Mouse (Mus musculus) gastrocnemius, adult 18-20 months (tissue): ENCODE measurements at regions not wholly inside any gene's neighbourhood (a gene's known extent, or its start where the extent isn't known, plus 50 kb on each side); places are given as distances from the start of the nearest gene placed in this dataset.

Source experiments
- DNase-seq: peaks from one replicate; pipeline ENCODE4 v3.0.0; 2021; ENCODE audit warnings: low spot score

DNA sequence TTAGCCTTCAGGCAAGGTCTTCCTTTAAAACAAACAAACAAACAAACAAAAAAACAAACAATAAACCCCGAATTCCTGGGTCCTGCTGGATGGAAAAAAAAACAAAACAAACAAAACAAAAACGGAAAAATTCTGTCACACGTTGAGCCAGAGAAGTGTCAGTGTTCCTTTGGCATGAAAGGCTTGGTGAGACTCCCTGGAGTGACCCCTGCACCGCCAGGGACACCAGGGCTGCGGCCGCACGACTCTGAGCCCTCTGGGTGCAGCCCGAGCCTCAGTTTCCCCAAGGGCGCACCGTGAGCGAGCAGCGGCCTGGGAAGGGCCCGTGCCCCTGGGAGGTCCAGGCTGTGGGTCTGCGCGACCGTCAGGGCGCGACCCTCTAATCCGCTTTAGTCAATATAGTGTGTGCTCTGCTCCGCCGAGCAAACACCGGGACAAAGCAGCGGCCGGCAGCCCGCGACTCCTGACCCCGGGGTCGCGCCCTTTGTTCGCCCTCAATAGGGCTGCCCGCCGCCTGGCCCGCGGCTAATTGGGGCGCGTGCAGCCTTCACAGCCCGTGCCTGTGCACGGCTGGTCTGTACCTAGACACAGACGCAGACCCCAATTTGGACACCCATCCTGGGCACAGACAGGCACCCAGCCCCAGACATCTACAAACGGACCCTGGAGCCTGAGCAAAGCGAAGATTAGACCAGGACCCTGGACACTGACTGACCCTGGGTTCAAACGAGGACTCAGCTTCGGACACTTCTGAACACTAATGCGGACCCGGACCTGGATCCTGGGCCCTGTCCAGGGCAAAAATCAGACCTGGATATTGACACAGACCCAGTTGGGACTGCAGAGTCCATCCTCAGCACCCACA, 74.0 kb upstream of the Ppara start:
- DNase-seq = no peak

DNA sequence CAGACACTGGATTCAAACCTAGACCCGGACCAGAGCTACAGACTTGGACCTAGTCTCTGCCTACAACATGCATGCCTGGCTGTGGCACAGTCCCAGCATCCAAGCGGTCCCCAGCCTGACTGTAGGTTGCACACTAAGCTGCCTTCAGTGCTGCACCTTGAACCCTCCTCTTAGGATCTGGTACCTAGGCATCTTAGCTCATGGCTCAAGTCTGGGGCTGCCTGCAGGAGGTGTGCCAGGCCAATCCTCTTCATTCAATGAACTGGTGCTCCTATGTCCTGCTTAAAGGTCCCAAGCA, 73.4 kb upstream of the Ppara start:
- DNase-seq = no peak

DNA sequence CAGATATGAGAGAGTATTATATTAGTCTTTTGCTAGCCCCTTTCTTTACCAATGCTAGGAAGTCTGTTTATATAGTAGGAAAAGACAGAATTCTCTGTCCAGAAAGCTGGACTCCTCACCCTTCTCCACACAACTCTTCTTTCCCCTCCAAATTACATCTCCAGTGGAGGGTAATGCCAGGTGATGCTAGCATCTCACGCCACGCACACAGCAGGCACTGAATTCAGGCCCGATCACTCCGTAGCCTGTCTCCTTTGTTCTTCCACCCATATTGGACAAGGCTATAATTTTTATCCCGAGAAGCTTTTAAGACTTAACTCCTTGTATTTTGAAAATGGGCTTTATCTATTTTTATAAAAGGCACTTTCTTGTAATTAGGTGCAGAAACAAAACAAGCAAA, 73.0 kb upstream of the Ppara start:
- DNase-seq = no peak

DNA sequence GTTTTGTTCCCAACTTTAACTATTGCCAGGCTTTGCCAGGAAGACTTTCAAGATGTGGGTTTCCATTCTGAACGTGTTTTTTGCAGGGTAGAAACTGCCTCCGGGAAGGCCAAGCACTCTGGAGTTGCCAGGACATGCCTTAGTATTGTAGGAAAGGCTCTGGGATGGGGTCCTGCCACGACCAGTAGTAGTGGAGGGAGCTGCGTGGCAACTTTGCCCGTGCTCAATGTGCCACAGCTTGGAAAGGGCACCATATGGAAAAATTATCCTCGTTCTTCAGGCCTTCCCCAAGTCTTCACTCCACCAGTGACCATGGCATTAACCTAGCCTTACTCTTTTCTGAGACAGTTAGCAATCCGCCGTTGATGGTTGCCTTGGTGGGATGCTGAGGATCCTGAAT, 72.5 kb upstream of the Ppara start:
- DNase-seq = no peak

DNA sequence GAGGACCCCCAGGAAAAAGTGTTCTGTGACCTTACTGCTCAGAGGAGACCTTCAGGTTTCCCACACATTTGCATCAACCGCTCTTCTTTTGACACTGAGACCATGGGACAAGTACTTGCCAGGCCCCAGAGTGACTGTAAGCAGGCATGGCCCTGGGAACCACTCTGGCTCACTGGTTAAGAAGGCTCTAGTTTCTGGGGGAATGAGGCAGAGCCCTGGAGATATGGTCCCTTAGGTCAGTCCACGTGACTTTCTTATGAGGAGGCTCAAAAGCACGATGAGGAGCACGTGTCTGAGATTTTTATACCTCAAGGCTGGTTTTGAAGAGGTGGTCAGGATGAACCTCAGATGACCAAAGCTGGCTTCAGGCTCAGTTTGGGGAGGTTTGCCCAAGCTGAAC, 72.1 kb upstream of the Ppara start:
- no peak for DNase-seq

DNA sequence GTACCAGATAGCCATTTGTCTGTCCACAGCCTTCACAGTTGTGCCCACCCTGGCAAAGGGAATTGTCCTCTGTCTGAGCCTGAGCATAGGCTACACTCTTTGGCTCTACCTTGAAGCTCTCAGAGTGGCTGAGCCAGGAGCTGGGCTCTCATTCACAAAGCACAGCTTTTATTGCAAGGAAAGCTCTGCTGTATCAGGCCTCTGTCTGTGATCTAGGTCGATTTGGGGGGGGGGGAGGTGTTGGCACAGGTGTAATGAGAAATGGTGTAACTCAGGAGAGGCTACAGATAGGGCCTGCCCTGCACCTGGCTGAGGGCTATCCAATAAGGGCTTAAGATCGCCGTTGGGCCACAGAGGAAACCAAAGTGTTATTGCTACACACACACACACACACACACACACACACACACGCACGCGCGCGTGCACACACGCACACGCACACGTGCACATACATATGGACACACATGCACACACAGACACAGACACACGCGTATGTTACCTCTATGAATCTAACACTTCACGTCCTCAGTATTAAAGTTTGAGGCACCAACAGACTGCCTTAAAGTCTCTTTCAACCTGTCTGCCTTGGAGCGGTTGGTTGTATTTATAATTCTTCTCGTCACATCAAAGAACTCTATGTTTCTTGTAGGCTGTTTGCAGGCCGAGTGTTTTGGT, 70.9 kb upstream of the Ppara start:
- DNase-seq = no peak

DNA sequence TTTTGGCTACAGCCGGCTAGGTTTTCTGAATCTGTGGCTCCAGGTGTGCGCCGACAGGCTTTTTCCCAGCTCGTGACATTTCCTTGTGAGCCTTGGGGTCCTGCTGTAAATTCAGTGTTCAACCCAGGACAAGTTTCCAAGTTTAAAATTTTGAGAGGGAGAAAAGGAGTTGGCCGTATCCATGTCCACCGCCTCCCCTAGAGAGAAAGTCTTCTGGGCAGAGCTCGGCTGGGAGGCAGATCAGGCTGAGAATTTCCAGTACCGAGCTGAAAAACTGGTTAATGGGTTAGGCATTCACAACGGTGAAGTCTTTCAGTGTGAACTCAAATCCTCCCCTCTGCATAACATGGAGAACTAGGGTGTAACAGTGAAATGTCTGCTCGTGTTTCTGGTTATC, 70.4 kb upstream of the Ppara start:
- DNase-seq = no peak

DNA sequence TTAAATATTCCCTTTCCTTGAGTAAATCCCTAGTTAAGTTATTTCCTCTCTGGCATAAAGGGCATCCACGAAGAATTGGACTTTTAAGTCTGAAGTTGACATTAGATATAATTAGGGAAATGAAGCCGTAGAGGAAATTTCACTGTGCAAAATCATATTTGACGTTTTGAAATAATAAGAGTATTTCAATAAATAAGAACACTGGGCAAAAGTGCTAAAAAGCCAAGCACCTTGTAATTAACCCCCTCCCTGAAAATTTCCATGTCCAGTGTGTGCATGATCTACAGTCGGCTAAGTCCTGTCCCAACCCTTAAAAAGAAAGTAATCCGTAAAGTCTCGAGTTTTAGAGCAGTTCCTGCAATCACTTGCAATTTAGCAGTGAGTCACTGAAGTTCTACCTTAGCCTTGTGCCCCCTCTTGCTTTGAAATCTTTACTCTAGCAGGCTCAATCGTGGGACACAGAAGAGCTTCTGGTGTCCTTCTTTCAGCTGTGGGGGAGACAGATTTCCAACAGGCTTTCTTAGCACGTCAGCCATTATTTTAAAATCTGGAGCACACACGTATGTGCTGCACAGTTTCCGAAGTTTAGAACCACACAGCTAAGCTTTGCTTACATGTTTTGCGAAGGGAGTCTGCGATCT, 69.5 kb upstream of the Ppara start:
- no peak for DNase-seq

DNA sequence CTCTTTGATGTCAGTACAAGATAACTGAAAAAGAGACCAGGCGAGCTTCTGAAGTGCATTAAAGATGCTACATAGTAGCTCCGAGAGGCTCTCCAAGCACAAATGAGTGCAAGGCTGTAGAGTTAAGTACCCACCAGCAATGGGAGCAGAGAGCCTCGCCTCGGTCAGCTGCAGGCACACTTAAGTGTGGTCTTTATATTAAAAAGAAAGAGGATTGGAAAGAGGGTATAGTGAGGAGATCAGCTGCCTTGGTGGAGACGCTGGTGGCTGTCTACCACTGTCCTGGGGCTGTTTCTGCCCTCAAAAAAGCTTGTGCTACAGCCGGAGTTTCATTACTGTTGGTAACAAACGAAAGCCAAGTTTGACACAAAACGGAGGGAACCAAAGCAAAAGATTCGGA, 68.3 kb upstream of the Ppara start:
- DNase-seq = no peak

DNA sequence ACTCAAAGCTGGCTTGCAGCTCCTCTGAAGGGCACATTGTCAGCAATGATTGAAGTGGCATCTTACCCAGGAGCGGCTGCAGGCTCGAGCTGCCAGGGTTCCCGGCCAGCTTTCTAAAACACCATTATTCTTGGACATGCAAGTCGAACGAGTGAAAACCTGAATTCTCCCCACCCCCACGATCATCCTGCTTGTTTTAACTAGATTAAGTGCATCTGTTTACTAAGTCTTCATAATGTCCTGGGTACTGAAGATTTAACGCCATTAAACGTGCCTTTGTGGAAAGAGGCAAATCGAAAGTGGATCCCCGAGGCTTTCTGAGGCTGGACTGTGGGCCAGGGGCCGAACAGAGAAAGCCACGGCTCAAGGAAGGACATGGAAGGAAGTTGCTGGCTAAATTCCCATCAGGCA, 67.4 kb upstream of the Ppara start:
- DNase-seq = no peak

DNA sequence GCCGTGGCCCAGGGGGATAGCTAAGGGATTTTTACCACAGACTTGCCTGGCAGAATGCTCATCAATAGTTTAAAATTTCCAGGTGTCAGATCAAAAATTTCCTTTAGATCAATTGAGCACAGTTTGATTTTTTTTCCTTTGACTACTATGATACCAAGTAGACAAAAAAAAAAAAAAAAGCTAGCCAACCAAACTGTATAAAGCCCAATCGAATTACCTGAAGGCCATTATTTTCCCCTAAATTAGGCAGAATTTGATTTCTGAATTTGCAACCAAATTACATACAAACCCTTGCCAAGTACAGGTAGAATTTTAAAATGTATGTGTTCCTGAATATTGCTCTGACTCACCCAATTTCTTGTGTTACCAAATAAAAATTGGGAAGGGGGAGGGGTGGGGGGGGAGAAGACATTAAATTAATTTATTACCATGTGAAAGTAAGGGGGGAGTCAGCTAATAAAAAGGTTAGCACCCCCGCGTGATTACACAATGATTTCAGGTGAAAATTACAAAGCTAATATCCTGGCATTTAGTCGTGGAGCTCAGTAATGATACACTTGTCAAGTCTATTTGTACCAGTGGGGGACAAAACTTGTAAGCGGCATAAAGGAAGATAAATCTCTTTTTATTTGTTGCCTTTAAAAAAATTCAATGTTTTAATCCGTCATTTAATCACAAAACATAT, 66.7 kb upstream of the Ppara start:
- DNase-seq = no peak

DNA sequence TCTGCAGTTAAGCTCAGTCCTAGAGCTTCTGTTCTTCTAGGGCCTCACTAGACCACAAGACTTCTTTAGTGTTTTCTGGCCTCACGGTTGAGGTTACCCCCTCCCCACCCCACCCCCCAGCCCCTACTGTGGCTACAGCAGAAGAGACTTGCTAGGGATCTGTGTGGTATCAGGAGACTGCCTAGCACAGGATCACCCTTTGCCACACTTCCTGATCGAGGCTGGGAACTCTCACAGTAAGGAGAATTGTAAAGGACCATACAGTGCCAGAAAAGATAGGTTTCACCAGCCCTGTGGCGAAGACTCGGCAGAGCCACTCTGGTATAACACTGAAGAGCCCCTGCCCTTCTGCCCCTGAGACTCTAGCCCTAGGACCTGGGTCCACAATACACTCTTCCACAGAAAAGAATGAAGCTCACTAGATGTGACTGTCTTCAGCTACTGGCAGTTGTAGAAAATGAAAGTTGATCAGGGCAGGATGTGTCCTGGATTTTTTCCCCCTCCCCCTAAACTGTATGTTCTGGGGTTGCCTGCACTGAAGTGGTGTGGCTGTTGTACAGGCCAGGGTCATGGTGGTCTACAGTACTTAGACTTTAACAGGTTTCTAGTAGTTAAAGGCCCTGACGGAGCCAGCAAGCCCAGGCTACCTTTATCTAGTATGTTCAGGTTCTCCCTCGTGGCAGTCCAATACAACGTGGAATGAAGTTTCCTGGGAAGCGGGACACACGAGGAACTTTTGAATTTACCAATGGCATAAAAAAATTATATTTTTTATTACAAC, 65.7 kb upstream of the Ppara start:
- no peak for DNase-seq

DNA sequence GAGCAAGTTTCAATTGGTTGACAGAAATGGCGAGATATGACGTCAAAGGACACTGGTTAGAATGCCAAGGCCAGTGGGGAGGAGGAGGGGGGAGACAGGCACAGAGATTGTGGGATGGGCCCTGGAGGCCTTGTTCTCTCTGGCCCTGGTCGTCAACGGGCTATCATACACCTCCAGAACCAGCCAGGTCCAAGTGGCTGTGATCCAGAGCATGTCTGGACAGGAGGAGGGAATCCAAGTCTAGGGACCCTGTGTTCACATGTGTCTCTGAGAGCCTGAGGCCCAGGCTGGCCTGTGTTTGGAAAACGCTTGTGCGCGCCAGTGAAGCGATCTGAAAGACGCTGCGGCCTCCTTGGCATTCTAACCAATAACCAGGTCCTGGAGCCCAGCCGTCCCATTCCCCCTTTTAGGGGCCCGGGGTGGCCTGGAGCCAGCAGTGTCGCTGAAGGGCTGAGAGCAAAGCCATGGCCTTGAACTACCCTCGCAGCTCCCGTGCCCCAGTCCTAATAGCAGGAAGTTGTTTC, 65.1 kb upstream of the Ppara start:
- DNase-seq = peak; percentile 91

DNA sequence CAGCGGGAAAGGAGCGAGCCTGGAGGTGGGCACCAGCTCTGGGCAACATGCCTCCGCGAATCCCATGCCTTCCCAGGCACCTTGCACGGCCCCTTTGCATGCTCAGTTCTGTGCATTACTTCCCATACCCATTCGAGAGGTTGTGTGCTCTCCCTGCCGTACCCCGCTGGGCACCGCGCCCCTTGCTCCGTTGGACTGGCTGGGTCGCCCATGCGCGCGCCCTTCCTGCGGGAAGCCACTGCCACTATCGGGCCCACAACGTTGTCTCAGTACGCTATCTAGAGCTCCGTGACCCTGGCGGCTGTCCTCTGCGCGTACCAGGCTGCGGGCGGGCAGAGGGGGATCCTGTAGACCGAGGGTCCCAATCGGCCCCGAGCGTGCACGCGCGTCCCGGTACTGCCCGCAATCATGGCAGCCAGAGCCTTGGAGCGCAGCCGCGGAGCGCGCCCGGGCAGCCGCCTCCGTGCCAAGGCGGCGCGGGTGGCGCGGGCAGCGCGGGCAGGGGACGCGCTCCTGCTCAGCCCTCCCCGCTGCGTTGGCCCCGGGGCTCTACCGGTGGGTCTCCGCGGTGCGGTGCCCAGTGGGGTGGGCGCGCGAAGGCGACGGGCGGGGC, 64.5 kb upstream of the Ppara start:
- peak; percentile 61 for DNase-seq

DNA sequence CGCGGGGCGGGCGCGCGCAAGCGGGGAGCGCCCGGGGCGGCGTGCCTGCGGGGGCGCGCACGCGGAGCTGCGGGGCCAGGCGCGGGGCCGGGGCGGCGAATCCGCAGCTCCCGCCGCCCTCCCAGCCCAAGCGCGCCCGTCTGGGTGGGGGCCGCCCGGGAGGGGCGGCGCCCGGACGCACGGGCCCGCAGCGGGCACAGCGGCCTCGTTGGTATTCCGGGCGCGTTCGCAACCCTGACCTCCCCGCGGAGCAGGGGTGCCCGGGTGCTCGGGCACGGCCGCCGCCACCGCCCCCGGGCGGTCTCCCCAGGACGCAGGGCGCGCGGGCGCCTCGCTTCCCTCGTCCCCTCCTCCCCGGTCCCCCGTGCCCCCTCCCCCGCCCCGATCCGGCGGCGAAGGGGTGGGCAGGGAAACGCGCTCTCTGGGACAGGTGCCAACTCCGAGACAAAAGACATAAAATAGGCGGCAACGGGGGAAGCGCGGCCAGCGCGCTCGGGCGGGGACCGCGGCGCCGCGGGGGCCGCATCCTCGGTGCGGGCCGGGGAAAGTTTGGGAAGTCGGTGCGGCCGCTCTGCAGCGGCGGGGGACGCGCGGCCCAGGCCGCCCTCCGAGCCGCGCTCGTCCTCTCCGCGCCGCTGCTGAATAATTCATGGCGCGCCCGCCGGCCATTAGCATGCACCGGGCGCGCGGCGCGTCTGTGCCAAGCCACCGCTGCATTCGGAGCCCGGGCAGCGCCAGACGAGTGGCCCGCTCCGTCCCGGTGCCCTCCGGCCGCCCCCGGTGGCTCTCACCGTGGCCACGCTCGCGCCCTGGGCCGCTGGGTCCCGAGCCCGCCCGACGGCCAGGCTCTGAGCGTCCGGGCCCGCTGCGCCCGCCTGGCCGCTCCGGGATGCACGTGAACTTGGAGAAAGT, 63.7 kb upstream of the Ppara start:
- DNase-seq = peak; percentile 89

DNA sequence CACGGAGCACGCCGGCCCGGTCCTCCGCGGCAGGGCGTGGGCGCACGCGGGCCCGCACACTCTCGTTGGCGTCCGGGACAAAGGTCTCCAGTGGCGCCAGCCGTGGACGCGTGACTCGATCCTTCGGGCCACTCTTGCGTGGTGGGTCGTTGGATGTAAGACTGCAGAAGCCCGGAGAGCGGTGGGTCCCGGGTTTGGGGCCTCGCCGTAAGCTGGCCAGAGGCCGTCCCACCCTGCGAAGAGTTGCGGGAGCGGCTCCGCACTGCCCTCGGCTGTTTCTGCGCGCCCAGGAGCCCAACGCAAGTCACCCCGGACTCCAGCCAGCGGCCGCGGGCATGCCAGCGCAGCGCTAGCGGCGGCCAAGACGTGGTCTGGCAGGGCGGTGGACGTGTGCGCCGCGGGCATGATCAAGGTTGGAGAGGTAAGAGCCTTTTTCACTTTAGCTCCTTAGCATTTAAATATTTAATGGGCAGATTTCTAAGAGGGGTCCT, 63.0 kb upstream of the Ppara start:
- no peak for DNase-seq

DNA sequence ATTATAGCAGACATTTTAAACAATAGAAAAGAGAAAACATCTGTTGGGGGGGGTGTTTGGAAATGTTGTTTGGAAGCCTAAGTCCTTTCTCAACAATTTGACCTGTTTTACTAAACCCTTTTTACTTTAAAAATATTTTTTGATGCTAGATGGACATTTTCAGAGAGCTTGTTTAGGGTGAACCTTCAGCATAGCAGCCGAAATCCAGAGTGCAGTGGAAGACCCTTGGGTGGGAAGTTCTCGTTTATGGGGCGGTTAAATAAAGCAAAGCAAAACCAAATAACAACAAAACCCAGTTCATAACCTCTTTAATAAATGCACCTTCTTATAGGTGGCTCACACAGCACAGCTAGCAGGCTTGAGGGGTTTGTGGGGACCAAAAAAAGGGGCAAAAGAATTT, 62.4 kb upstream of the Ppara start:
- DNase-seq = no peak

DNA sequence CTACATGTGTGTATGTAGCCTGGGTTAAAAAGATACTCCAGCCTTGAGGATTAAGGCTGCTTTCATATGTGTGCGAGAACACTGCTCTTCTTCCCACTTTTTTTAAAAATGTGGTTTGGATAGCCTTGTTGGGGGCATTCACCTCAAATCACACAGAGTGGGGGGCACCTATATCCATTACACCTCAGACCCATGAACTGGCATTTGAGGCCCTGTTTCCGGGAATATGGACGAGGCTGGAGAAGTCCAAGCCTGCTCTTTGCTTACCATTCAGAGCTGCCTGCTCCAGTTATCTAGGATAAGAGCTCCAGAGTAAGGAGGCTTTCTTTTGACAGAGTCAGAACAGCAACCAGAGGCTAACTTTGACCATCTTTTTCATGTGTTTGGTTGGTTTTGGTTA, 61.9 kb upstream of the Ppara start:
- DNase-seq = no peak

DNA sequence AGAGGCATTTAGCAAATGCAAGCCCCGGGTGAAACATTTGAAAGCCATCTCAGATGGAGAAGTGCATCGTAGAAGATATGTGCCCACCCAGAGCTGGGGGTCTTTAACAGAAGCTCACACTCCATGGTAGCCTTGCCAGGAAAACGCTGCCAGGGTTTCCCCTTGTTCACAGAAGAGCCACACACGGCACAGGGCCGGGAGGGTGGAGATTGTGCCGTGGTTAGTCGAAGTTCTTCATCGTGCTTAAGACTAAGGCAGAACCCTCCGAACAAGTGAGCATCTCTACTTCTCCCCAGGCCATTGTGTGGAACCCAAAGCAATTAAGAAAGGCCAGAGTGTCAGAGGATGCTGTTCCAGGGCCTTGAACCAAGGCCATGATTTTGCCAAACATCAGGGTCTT, 61.3 kb upstream of the Ppara start:
- no peak for DNase-seq
